Mouse (Mus musculus) heart, embryonic 14.5 days (tissue): ENCODE measurements around the gene Zbtb16. TPM values are rescaled to one million over a fixed set of nuclear protein-coding genes. Genes with fewer than 3 reads are reported as not detected.

ENCODE experiments used
- ATAC-seq: fragments of 200-750 bp; cut with Nextera tagmentation; 2 replicates; pipeline ENCODE4 v1.8.0; 2017; ENCODE audit warnings: low read depth, moderate TSS enrichment; ENCODE audit not compliant: insufficient number of reproducible peaks, insufficient read depth, low FRiP score
- H3K27ac ChIP-seq, 2 experiments: fragments of 200-500 bp in 1 of 2; fragments of 300-500 bp in 1 of 2; sonication (generic) in 1 of 2; replicated peaks in 1 of 2; 2 replicates each; pipeline ENCODE4 v1.5.1; 2012 to 2014; ENCODE audit warnings: low read depth in 2 of 2, low read length in 2 of 2, control low read depth in 1 of 2, mild to moderate bottlenecking in 1 of 2, mixed read lengths in 1 of 2; ENCODE audit not compliant: control insufficient read depth in 1 of 2, insufficient read depth in 1 of 2
- H3K27me3 ChIP-seq: fragments of 300-500 bp; sonication (generic); 2 replicates; pipeline ENCODE4 v1.6.1; 2014; ENCODE audit warnings: mild to moderate bottlenecking, low read length, control low read depth; ENCODE audit not compliant: control insufficient read depth, insufficient read depth
- H3K36me3 ChIP-seq: fragments of 300-500 bp; sonication (generic); 2 replicates; pipeline ENCODE4 v1.6.1; 2014; ENCODE audit warnings: mild to moderate bottlenecking, control low read depth, low read length, mixed read lengths; ENCODE audit not compliant: control insufficient read depth, insufficient read depth
- H3K4me1 ChIP-seq, 2 experiments: fragments of 200-500 bp in 1 of 2; fragments of 300-500 bp in 1 of 2; sonication (generic) in 1 of 2; 2 replicates each; pipeline ENCODE4 v1.6.1; 2012 to 2014; ENCODE audit warnings: low read length in 2 of 2, control low read depth in 1 of 2, mixed read lengths in 1 of 2; ENCODE audit not compliant: control insufficient read depth in 2 of 2, insufficient read depth in 2 of 2
- H3K4me2 ChIP-seq: fragments of 300-500 bp; sonication (generic); 2 replicates; pipeline ENCODE4 v1.6.1; 2014; ENCODE audit warnings: mild to moderate bottlenecking, low read length
- H3K4me3 ChIP-seq, 2 experiments: fragments of 200-500 bp in 1 of 2; fragments of 300-500 bp in 1 of 2; sonication (generic) in 1 of 2; 2 replicates each; pipeline ENCODE4 v1.5.1; 2012 to 2014; ENCODE audit warnings: low read length in 2 of 2, mild to moderate bottlenecking in 2 of 2, control low read depth in 1 of 2, low read depth in 1 of 2, moderate library complexity in 1 of 2; ENCODE audit not compliant: control insufficient read depth in 1 of 2, insufficient read depth in 1 of 2
- H3K9ac ChIP-seq: fragments of 300-500 bp; sonication (generic); 2 replicates; pipeline ENCODE4 v1.6.1; 2014; ENCODE audit warnings: mild to moderate bottlenecking, low read length
- H3K9me3 ChIP-seq: fragments of 300-500 bp; sonication (generic); 2 replicates; pipeline ENCODE4 v1.6.1; 2016; ENCODE audit warnings: low read length, control low read depth; ENCODE audit not compliant: control insufficient read depth
- WGBS: fragments of 180-500 bp; shearing (Covaris S2); extraction: QIAGEN DNeasy Blood & Tissue Kit; methylation state at CpG from one replicate; pipeline ENCODE4 v1.1.7; 2014; 5-methylcytosine and 5-hydroxymethylcytosine counted together
- polyA plus RNA-seq: library from polyadenylated mRNA; unstranded; fragments of >200 nt; fragmentation: Nextera tagmentation; extraction: Ambion mirVana; gene quantifications from 2 replicates; pipeline ENCODE4 v1.2.1, GENCODE M21; 2014

Zbtb16 gene
- polyA plus RNA-seq, 1 experiment from 2014 or later: 2.1 TPM

DNA sequence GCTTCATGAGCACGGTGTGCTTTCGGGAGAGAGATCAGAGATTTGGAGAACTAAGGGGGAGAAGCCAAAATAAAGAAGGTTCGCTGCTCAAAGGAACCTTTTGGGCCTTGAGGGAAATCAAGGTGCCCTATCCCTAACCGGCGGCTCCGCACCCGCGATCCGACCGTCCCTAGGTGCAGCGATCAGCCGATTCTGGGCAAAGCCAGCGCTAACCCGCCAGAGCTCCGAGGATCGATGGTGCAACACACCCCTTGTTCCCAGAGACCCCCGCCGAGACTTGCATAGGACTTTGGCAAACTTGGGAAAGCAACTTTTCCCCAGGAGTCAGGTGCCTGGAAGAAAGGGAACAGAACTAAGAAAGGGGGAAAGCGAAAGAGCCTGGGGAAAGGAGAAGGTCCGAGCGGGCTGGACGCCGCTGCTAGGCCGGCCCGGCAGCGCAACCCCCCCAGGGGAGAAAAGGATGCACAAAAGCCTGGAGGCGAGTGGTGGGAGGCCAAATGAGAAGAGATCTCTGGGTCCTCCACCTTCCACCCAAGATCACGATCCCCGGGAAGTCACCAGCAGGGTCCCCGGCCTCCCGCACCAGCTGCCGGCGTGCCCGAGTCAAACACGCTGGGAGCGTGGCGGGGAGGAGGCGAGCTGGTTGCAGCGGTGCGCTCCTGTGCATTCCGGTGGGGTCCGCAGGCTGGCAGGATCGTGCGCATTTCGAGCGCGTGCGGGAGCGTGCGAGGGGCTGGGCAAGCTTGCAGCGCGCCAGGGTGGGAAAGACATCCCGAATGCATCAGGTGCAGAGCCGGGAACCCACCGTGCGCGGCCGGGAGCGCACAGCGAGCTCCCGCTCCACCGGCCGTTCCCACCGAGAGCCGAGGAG, 1.2 kb downstream of the Zbtb16 start:
- Histone ChIP-seq H3K4me1 (peaks cover 18 to 34% of the 10 kb centered on the region in 2 experiments), H3K4me2 (peak overlapping the region; percentile 77), H3K9ac (peak overlapping the region; percentile 69), H3K27ac (no peak overlapping the region), H3K27me3 (peaks cover 72% of the 10 kb centered on the region), H3K4me3 (peak overlapping the region; percentile 48 to 69), H3K36me3 (no peaks in the 10 kb centered on the region), H3K9me3 (no peaks in the 10 kb centered on the region)
- ATAC-seq: no peak
- WGBS: 2% methylated on average over 65 of the region's 65 CpGs

DNA sequence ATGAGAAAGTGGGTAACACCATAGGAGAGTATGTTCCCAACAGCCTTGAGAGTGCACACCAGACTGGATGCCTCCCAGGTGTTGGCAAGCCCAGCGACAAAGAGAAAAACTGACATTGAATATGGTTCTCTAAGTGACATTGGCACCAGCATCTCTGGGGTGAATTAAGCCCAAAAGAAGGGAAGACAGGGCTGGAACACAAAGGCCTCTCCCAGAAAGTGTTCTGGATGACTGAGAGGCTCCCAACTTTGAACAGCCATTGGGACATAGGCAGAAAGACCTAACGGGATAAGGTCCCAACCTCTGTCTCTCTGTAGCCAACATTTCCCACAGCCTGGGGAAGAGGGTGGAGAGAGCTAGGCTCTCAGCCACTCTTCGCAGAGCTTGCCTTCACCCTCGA, 2.0 kb downstream of the Zbtb16 start:
- no peaks in the 10 kb centered on the region for H3K36me3 ChIP-seq
- peak overlapping the region in 1 of 2 experiments; percentile 48; a peak in 2 of 4 replicates for H3K4me3 ChIP-seq
- no peaks in the 10 kb centered on the region for H3K9me3 ChIP-seq
- no peak overlapping the region for H3K9ac ChIP-seq
- peaks cover 18 to 34% of the 10 kb centered on the region in 2 experiments for H3K4me1 ChIP-seq
- no peak for ATAC-seq
- H3K27ac ChIP-seq: no peak overlapping the region
- peaks cover 69% of the 10 kb centered on the region for H3K27me3 ChIP-seq
- 21% methylated on average over 4 of the region's 4 CpGs for whole genome bisulfite sequencing
- H3K4me2 ChIP-seq: peak overlapping the region; percentile 77

DNA sequence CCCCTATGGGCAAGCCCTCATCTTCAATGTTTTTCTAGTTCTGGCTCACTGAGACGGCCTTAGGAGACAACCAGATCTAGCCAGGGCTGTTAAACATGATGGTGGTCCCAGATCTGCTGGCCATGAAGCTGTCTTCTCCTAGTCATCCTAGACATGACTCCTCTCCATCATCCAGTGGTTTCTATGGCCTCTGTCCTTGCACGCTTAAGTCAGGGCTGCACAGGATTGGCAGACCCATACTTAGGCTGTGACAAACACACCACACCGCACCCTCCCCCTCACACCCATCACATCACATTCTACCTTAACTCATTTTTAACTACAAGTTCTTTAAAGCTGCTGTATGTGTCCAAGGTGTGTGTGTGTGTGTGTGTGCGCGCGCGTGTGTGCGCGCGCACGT, 2.5 kb downstream of the Zbtb16 start:
- no peak for ATAC-seq

GRCm38 (mm10) chr9:48832473-48833100, 3.4 kb downstream of the Zbtb16 start:
- Histone ChIP-seq H3K4me2 (no peak overlapping the region), H3K27me3 (peaks cover 66% of the 10 kb centered on the region), H3K36me3 (no peaks in the 10 kb centered on the region), H3K9ac (no peak overlapping the region), H3K4me3 (no peak overlapping the region), H3K4me1 (peaks cover 11 to 21% of the 10 kb centered on the region in 2 experiments; a peak in 3 of 4 replicates), H3K9me3 (no peaks in the 10 kb centered on the region), H3K27ac (no peak overlapping the region)
- WGBS: 84% methylated on average over 20 of the region's 20 CpGs
- no peak for ATAC-seq

More for the DNA sequence above, 2.5 kb downstream of the Zbtb16 start:
- 93% methylated on average over 11 of the region's 11 CpGs for whole genome bisulfite sequencing
- Histone ChIP-seq H3K9me3 (no peaks in the 10 kb centered on the region), H3K4me2 (no peak overlapping the region), H3K27me3 (peaks cover 73% of the 10 kb centered on the region), H3K4me3 (no peak overlapping the region), H3K4me1 (peaks cover 16 to 30% of the 10 kb centered on the region in 2 experiments), H3K9ac (no peak overlapping the region), H3K36me3 (no peaks in the 10 kb centered on the region), H3K27ac (no peak overlapping the region)

DNA sequence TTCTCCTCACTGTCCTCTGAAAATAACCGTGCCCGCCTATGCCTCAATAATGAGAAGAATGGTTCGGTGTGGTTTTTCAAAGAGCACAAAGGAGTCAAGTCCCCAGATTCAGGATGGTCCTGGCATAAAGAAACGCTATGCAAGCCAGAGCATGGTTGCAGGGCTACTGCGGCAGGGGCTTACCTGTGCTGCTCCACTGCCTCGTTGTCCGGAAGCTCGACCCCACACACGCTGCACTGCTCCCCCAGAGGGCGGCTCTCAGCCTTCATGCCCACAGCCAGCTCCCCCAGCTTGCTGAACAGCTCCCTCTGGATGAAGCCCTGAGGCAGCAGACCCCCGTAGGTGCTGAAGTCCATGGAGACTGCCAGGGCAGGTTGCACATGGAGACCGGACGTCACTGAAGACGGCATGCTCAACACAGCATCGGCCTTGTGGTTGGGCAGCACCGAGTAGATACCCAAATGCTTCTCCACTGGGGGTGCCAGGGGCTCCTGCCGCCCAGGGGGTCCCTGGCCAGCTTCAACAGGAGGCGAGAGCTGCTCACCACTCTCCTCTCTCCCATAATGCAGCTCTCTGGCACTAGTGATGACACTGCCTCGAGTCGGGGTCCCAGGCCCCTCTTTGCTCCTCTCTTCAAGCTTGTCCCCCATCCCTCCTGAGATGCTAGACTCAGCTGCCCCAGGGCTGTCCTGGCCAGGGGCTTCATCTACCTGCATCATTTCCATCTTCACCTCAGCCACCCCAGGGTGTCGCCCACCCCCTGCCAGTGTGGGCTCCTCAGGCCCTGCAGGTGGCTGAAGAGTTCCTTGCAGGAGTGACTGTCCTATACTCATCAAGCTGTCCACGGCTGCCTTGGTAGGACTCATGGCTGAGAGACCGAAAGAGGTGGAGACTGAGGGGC, 4.2 kb downstream of the Zbtb16 start:
- no peak overlapping the region for H3K27ac ChIP-seq
- H3K9ac ChIP-seq: no peak overlapping the region
- H3K4me1 ChIP-seq: peaks cover 7 to 13% of the 10 kb centered on the region in 2 experiments; a peak in 3 of 4 replicates
- H3K4me2 ChIP-seq: no peak overlapping the region
- no peak for ATAC-seq
- H3K36me3 ChIP-seq: no peaks in the 10 kb centered on the region
- H3K27me3 ChIP-seq: peaks cover 59% of the 10 kb centered on the region
- H3K4me3 ChIP-seq: no peak overlapping the region
- 72% methylated on average over 23 of the region's 23 CpGs for WGBS
- no peaks in the 10 kb centered on the region for H3K9me3 ChIP-seq

- Histone ChIP-seq H3K9ac (no peak overlapping the region), H3K4me1 (peaks cover 0 to 6% of the 10 kb centered on the region in 2 experiments; a peak in 2 of 4 replicates), H3K4me3 (no peak overlapping the region), H3K9me3 (no peaks in the 10 kb centered on the region), H3K27ac (no peak overlapping the region), H3K27me3 (peaks cover 51% of the 10 kb centered on the region), H3K4me2 (no peak overlapping the region), H3K36me3 (no peaks in the 10 kb centered on the region)
- WGBS: 72% methylated on average over 7 of the region's 7 CpGs
- no peak for ATAC-seq
Observed at GRCm38 (mm10) chr9:48828839-48829238, 7.2 kb downstream of the Zbtb16 start.

DNA sequence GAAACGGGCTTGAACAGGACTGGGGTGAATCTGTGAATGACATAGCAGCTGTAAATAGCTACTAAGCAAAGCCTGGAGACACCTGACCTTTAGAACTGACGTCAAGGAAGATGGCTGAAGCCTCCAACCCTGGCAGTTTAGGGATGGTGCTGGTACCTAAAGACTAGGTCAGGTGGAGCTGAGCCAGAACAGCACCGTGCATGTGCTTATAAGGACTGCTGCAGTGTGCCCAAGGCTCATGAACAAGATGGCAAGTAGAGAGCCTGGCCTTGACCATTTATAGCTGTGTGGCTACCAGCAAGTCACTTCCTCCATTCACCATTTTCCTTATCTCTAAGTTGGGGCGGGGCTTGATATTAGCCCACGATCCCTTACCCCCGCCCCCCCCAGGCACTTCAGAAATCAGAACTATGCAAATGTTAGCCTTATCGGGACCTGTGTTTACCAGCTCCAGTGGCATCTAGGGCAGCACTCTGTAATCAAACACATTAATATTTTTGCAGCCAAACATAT, 9.6 kb downstream of the Zbtb16 start:
- H3K4me3 ChIP-seq: no peak overlapping the region
- no peaks in the 10 kb centered on the region for H3K9me3 ChIP-seq
- no peak overlapping the region for H3K27ac ChIP-seq
- ATAC-seq: no peak
- no peak overlapping the region for H3K4me2 ChIP-seq
- H3K4me1 ChIP-seq: peaks cover under 1 to 11% of the 10 kb centered on the region in 2 experiments; a peak in 2 of 4 replicates
- peaks cover 45% of the 10 kb centered on the region for H3K27me3 ChIP-seq
- no peaks in the 10 kb centered on the region for H3K36me3 ChIP-seq
- H3K9ac ChIP-seq: no peak overlapping the region
- WGBS: 50% methylated on average over 7 of the region's 7 CpGs
